Mouse (Mus musculus) heart, embryonic 15.5 days (tissue): ENCODE measurements around the gene N4bp3. TPM values are rescaled to one million over a fixed set of nuclear protein-coding genes. Genes with fewer than 3 reads are reported as not detected.
"Not testable (repeated sequence)": the region's sequence is repeated elsewhere in the genome, so short reads cannot be mapped to it uniquely, and the experiment has no call there.

Experiments used
- ATAC-seq: fragments of 200-750 bp; cut with Nextera tagmentation; replicated peaks from 2 replicates; pipeline ENCODE4 v1.8.0; 2017; ENCODE audit warnings: low read depth, moderate TSS enrichment; ENCODE audit not compliant: insufficient number of reproducible peaks, insufficient read depth, low FRiP score
- H3K27ac ChIP-seq: fragments of 300-500 bp; sonication (generic); 2 replicates; pipeline ENCODE4 v1.5.1; 2015; ENCODE audit warnings: mild to moderate bottlenecking, inconsistent platforms
- H3K27me3 ChIP-seq: fragments of 300-500 bp; sonication (generic); 2 replicates; pipeline ENCODE4 v1.6.1; 2015; ENCODE audit warnings: inconsistent platforms
- H3K36me3 ChIP-seq: fragments of 300-500 bp; sonication (generic); 2 replicates; pipeline ENCODE4 v1.6.1; 2015; ENCODE audit warnings: mild to moderate bottlenecking, inconsistent platforms
- H3K4me1 ChIP-seq: fragments of 300-500 bp; sonication (generic); replicated peaks from 2 replicates; pipeline ENCODE4 v1.6.1; 2015; ENCODE audit warnings: inconsistent platforms
- H3K4me2 ChIP-seq: fragments of 300-500 bp; sonication (generic); 2 replicates; pipeline ENCODE4 v1.6.1; 2015; ENCODE audit warnings: inconsistent platforms, mild to moderate bottlenecking, moderate library complexity
- H3K4me3 ChIP-seq: fragments of 300-500 bp; sonication (generic); 2 replicates; pipeline ENCODE4 v1.5.1; 2015; ENCODE audit warnings: mild to moderate bottlenecking, inconsistent platforms
- H3K9ac ChIP-seq: fragments of 300-500 bp; sonication (generic); 2 replicates; pipeline ENCODE4 v1.6.1; 2015; ENCODE audit warnings: mild to moderate bottlenecking, inconsistent platforms
- H3K9me3 ChIP-seq: fragments of 300-500 bp; sonication (generic); replicated peaks from 2 replicates; pipeline ENCODE4 v1.6.1; 2016; ENCODE audit warnings: inconsistent platforms
- WGBS: fragments of 180-500 bp; shearing (Covaris S2); methylation state at CpG from one replicate; pipeline ENCODE4 v1.1.7; 2015; ENCODE audit warnings: mixed read lengths; 5-methylcytosine and 5-hydroxymethylcytosine counted together
- polyA plus RNA-seq: library from polyadenylated mRNA; unstranded; fragments of >200 nt; fragmentation: Nextera tagmentation; extraction: Ambion mirVana; gene quantifications from 2 replicates; pipeline ENCODE4 v1.2.1, GENCODE M21; 2015

N4bp3 gene
- polyA plus RNA-seq, 1 experiment from 2014 or later = 16.6 TPM

DNA sequence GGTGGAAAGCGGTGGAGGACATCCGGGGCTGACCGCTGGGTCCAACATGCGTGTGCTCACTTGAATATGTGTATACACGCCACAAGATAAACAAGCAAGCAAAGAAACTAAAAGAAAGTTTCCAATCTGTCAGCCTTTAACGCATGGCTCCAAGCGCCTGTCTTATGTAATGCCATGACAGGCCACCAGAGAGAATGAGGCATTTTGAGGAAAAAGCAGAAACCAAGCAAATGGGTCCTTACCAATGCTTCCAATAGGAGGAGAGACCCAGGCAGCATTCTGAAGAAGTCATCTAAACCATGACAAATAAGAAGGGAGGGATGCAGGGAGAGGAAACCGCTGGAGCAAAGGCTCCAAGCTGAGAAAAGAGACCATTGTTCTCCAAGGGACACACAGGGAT, 36.4 kb downstream of the N4bp3 start:
- Histone ChIP-seq H3K4me3 (no peak overlapping the region), H3K27me3 (no peaks in the 10 kb centered on the region), H3K27ac (no peak overlapping the region), H3K4me2 (no peak overlapping the region), H3K9ac (no peak overlapping the region), H3K4me1 (peaks cover 18% of the 10 kb centered on the region), H3K36me3 (no peaks in the 10 kb centered on the region), H3K9me3 (no peaks in the 10 kb centered on the region)
- WGBS = 77% methylated on average over 8 of the region's 8 CpGs
- no peak for ATAC-seq

DNA sequence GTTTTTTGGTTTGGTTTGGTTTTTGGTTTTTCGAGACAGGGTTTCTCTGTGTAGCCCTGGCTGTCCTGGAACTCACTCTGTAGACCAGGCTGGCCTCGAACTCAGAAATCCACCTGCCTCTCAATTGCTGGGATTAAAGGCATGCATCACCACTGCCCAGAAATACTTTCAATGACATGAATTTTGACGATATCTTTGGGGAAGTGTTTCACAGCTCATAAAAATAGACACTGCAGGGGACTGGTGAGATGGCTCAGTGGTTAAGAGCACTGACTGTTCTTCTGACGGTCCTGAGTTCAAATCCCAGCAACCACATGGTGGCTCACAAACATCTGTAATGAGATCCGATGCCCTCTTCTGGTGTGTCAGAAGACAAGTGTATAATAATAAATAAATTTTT, 40.7 kb downstream of the N4bp3 start:
- WGBS = 76% methylated on average over 5 of the region's 5 CpGs
- ATAC-seq, H3K36me3 ChIP-seq, H3K27ac ChIP-seq, H3K9ac ChIP-seq, H3K4me3 ChIP-seq, H3K9me3 ChIP-seq, H3K27me3 ChIP-seq, H3K4me2 ChIP-seq: not testable (repeated sequence)
- H3K4me1 ChIP-seq = peaks cover 15% of the 10 kb centered on the region

DNA sequence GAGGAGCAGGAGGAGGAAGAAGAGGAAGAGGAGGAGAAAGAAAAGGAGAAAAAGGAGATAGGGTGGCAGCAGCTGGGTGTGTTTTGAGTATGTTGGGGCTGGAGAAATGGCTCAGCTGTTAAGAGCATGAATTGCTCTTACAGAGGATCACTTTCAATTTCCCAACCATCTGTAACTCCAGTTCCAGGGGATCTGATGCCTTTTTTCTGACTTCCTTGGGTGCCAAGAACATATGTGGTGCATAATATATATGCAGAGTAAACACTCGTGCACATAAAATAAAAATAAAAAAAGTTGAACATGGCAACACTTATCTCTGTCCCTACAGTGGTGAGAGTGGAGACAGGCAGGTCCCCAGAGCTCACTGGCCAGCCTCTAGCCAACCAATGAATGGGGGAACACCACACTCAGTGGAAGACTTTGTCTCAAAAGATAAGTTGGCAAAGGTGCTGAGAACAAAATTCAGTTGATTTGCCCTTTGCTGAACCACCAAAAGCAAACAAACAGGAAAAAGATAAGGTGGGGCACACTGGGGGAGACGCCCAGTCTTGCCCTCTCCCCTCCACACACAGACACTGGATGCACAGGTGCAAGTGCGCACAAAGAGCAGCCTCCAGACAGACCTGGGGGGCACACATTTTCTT, 41.3 kb downstream of the N4bp3 start:
- H3K4me3 ChIP-seq = no peak overlapping the region
- peaks cover 16% of the 10 kb centered on the region for H3K4me1 ChIP-seq
- ATAC-seq = no peak
- H3K27me3 ChIP-seq = no peaks in the 10 kb centered on the region
- peaks cover 5% of the 10 kb centered on the region for H3K36me3 ChIP-seq
- WGBS = 72% methylated on average over 3 of the region's 3 CpGs
- H3K9me3 ChIP-seq = no peaks in the 10 kb centered on the region
- H3K9ac ChIP-seq = no peak overlapping the region
- H3K27ac ChIP-seq = no peak overlapping the region
- H3K4me2 ChIP-seq = no peak overlapping the region

DNA sequence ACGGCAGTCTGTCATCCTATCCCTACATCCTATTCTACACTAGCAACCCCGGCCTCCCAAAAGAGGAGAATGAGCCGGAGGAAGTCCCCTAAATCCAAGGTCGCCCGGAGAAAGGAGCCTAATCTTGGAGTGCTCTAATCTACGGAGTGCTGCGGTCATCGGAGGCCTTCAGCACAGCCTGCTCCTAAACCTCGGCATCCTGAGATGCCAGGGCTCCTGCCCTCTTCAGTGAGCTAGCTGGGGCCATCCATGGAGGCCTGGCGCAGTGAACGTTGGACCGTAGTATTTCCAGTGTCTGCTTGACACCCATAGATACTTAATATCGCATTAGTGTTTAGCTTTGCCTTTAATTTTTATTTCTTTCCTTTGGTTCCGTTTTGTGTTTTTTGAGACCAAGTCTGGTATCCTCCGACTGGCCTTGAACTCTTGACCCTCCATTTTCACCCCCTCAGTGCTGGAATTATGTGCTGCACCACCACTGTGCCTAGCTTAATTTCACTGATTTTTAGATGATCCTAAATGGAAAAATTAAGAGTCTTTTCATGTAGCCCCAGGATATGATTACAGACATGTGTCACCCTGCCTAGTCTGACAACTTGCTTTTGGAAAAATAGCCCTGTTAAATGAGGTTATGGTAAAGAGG, 43.4 kb downstream of the N4bp3 start:
- 10% methylated on average over 15 of the region's 15 CpGs for WGBS
- Histone ChIP-seq H3K4me2 (peak overlapping the region; percentile 83), H3K9ac (peak overlapping the region; percentile 65), H3K36me3 (peaks cover 27% of the 10 kb centered on the region), H3K4me3 (peak overlapping the region; percentile 95), H3K27me3 (no peaks in the 10 kb centered on the region), H3K27ac (peak overlapping the region; percentile 84), H3K4me1 (peaks cover 31% of the 10 kb centered on the region), H3K9me3 (no peaks in the 10 kb centered on the region)
- ATAC-seq = peak; percentile 12

DNA sequence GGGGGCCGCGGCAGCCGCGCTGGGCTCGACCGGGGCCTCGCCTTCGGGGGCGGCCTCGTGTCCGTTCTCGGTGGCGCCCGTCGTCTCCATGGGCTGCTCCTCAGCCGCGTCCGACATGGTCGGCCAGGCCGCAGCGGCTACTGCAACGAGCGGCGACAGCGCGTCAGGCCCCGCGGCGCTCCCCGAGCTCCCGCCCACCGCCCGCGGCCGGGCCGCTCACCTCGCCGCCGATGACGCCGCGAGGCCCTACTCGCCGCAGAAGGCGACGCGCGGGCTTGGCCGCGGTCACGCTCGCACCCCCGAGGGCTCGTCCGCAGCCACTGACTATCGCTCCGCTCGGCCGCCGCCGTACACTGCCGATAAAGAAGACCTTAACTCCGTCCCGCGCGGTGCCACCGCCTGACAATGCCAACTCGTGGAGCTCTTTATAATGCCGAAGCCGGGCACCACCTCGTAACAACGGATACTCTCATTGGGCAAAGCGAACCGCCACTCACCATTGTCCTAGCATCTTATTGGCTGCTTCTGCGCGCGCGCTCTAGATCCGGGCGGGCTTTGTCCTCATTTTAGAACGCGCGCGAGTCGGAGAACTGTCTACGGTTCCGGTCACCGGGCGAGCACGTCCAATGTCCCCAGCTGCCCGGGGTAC, 44.1 kb downstream of the N4bp3 start, which contains the start of gene Hnrnpab:
Hnrnpab (minus strand) TSS at position 401 of the 649 bp plus-strand sequence.
- Histone ChIP-seq H3K9me3 (no peaks in the 10 kb centered on the region), H3K27me3 (no peaks in the 10 kb centered on the region), H3K27ac (peak within 1 kb of the TSS; percentile 93), H3K4me3 (peak within 1 kb of the TSS; percentile 95), H3K4me2 (peak within 1 kb of the TSS; percentile 83), H3K36me3 (peaks cover 33% of the 10 kb centered on the region), H3K9ac (peak within 1 kb of the TSS; percentile 98), H3K4me1 (peaks cover 32% of the 10 kb centered on the region)
- under 1% methylated on average over 89 of the region's 91 CpGs for WGBS
- ATAC-seq = peak; percentile 92

DNA sequence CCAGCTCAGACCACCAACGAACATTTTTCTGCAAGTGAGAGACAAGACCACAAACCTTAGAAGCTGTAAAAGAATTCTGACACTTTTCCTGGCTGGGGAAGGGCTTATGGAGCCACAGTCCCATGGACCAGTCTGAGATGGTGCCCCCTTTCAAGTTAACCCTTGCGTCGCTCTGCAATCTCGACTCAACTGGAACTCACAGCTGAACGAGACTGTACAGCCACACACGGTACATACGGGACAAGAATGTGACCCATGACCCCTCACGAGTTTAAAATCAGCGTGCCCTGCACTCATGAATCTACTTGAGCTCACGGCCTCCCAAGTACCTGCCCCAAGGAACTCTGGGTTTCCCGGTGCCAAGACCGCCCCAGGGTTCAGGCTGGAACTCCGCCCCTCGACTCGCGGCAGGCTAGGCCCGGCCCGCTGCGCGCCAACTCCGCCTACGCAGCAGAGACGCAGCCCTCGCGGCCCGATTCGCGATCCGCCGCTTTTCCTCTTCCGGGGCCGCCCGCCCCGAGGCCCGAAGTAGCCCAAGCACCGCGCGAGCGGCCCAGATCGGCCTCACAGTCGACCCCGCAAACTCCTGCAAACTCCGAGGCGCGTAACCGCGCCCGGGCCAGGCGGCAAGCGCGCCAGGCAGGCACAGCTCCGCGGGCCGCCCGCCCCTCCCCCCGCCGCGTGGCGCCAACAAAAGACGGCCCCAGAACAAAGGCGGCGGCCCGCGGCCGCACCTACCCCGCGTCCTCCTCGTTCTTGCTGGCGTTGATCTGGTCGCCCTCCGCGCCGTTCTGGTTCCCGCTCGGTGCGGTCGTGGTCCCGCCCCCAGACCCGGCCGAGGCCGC, 44.8 kb downstream of the N4bp3 start:
- under 1% methylated on average over 76 of the region's 81 CpGs for WGBS
- Histone ChIP-seq H3K4me3 (peak overlapping the region; percentile 95), H3K4me1 (peaks cover 32% of the 10 kb centered on the region), H3K36me3 (peaks cover 41% of the 10 kb centered on the region), H3K27ac (peak overlapping the region; percentile 93), H3K27me3 (no peaks in the 10 kb centered on the region), H3K9me3 (no peaks in the 10 kb centered on the region), H3K9ac (peak overlapping the region; percentile 98), H3K4me2 (peak overlapping the region; percentile 83)
- peak; percentile 78 for ATAC-seq

DNA sequence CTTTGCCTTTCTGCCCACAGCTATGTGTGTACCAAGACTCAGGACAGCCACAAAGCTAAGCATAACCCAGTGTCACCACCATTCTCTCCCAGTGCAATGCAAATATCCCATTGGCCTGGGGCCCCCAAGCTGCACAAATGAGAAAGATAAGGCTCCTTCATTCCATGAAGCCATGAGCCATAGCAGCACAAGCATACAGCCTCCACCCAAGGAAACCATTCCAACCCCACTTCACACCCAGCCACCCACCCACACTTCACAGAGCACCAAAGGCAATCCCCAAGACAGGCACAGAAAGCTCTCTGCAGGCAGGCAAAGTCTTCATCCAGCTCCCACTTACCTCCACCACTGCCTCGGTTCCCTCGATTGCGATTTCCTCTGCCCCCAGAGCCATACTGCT, 48.4 kb downstream of the N4bp3 start:
- no peak for ATAC-seq
- H3K4me1 ChIP-seq = peaks cover 27% of the 10 kb centered on the region
- H3K4me3 ChIP-seq = no peak overlapping the region
- H3K4me2 ChIP-seq = no peak overlapping the region
- no peak overlapping the region for H3K27ac ChIP-seq
- WGBS = 82% methylated on average over 3 of the region's 3 CpGs
- no peak overlapping the region for H3K9ac ChIP-seq
- H3K36me3 ChIP-seq = peaks cover 76% of the 10 kb centered on the region
- H3K27me3 ChIP-seq = no peaks in the 10 kb centered on the region
- H3K9me3 ChIP-seq = no peaks in the 10 kb centered on the region

DNA sequence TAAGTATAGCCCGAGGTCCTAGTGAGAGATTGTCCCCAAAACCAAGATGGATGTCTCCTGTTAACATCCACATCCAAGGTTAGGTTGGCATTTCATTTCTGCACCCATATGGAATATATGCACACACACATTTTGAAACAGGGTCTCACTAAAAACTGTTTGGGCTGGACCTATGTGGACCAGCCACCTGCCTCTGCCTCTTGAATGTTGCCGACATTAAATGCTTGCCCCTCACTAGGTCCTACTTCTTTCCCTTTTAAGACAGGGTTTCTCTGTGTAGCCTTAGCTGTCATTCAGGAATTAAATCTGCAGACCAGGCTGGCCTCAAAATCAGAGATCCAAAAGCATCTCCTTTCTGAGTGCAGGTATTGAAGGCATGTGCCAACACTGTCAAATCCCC, 53.1 kb downstream of the N4bp3 start:
- ATAC-seq = no peak
- H3K4me2 ChIP-seq = no peak overlapping the region
- H3K27ac ChIP-seq = no peak overlapping the region
- peaks cover 4% of the 10 kb centered on the region; the same call in 1 of the 2 replicates for H3K4me1 ChIP-seq
- H3K27me3 ChIP-seq = no peaks in the 10 kb centered on the region
- 72% methylated on average over 2 of the region's 2 CpGs for WGBS
- H3K9ac ChIP-seq = no peak overlapping the region
- H3K36me3 ChIP-seq = peaks cover 98% of the 10 kb centered on the region
- no peaks in the 10 kb centered on the region for H3K9me3 ChIP-seq
- no peak overlapping the region for H3K4me3 ChIP-seq

DNA sequence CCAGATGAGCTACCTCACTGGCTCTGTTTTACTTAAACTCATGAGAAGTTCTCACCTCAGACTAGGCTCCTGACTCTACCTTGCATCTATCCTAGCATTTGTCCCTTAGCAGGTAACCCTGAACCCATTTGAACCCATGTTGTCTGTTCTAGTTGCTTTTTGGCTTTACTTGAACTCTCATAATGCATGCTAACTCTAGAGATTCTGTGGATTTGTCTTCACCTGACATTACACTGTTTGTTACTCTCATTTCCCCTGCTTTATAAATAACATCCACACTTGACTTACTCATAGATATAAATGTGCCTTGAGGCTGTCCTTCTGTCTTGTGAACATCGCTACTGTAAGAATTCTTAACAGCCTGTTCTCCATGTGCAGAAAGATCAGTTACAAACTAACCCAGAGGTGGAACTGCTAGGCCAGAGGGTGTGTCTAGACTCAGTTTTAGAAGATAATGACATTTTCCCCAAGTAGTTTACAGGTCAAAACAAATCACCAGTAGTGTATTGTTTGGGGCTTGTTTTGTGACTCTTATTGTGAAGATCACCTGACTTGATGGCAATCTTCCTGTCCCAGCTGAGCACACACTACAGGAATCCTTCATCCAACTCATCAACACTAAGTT, 55.1 kb downstream of the N4bp3 start:
- WGBS = 84% methylated on average over 1 of the region's 1 CpGs
- H3K27ac ChIP-seq = no peak overlapping the region
- peaks cover 93% of the 10 kb centered on the region for H3K36me3 ChIP-seq
- no peak overlapping the region for H3K4me2 ChIP-seq
- H3K4me1 ChIP-seq = 0 out of 2 replicates have a peak, but pooled peaks cover 3% of the 10 kb centered on the region
- H3K4me3 ChIP-seq = no peak overlapping the region
- H3K9me3 ChIP-seq = no peaks in the 10 kb centered on the region
- no peaks in the 10 kb centered on the region for H3K27me3 ChIP-seq
- H3K9ac ChIP-seq = no peak overlapping the region
- no peak for ATAC-seq

DNA sequence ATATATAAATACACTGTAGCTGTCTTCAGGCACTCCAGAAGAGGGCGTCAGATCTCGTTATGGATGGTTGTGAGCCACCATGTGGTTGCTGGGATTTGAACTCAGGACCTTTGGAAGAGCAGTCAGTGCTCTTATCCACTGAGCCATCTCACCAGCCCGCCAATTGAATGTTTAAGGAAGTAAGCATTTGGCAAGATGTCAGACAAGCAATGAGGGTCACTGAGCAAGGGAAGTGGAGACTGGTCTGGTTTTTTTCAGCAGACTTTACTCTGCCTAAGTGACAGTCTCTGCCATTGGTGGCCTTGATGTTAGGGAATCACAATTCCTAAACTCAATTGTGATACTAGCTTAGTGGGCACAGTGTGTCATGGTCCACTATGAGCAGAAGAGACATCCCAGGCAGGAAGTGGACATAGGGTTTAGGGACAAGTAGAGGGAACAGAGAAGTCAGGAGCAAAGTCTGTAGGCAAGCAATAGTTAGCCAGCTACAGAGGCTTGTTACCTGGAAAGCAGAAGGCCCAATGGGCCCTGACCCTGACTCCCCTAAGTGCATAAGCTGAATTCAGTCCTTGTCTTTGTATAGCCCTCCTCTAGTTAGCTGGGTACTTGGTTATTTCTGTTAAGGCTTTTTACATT, 55.8 kb downstream of the N4bp3 start:
- H3K4me2 ChIP-seq = no peak overlapping the region
- no peak overlapping the region for H3K27ac ChIP-seq
- H3K4me1 ChIP-seq = 0 out of 2 replicates have a peak, but pooled peaks cover 3% of the 10 kb centered on the region
- no peak overlapping the region for H3K4me3 ChIP-seq
- ATAC-seq = no peak
- H3K36me3 ChIP-seq = peaks cover 90% of the 10 kb centered on the region
- H3K9me3 ChIP-seq = no peaks in the 10 kb centered on the region
- H3K9ac ChIP-seq = no peak overlapping the region
- 60% methylated on average over 3 of the region's 3 CpGs for WGBS
- no peaks in the 10 kb centered on the region for H3K27me3 ChIP-seq
